Mouse (Mus musculus) right cerebral cortex, postnatal 10 days (tissue): Measurements from ENCODE around the gene Hist2h3b.
"Not testable (repeated sequence)": the region's sequence is repeated elsewhere in the genome, so short reads cannot be mapped to it uniquely, and the experiment has no call there.

Experiments
- DNase-seq, 2 experiments: peaks; one replicate each; pipeline ENCODE4 v3.0.0; 2021; ENCODE audit warnings: low spot score in 2 of 2

Hist2h3b gene

GRCm38 (mm10) chr3:96238954-96239793, 29.3 kb upstream of the Hist2h3b start, which contains the start of gene Hist2h3c2:
Gene Hist2h3c2, minus strand, starts transcription at chr3:96239127.
- DNase-seq, result peak in 1 of 2 experiments; percentile 40

- DNase-seq, result peak; percentile 97
Measured at GRCm38 (mm10) chr3:96239949-96240798, 28.3 kb upstream of the Hist2h3b start, which contains the start of gene Hist2h2aa2. Gene Hist2h2aa2, minus strand, starts transcription at chr3:96240276.

- no peak for DNase-seq
Measured at GRCm38 (mm10) chr3:96240799-96241197, 27.7 kb upstream of the Hist2h3b start.

GRCm38 (mm10) chr3:96243921-96244572, 24.4 kb upstream of the Hist2h3b start:
- DNase-seq, result no peak

- DNase-seq, result peak; percentile 88 to 92
Measured at GRCm38 (mm10) chr3:96245003-96245886, 23.2 kb upstream of the Hist2h3b start, which contains the start of gene Hist2h2aa1. Gene Hist2h2aa1, plus strand, starts transcription at chr3:96245497.

- not testable (repeated sequence) for DNase-seq
Measured at GRCm38 (mm10) chr3:96246018-96246417, 22.4 kb upstream of the Hist2h3b start.

- not testable (repeated sequence) for DNase-seq
Measured at GRCm38 (mm10) chr3:96246427-96246856, 22.0 kb upstream of the Hist2h3b start, which contains the start of gene Hist2h3c1. Gene Hist2h3c1, plus strand, starts transcription at chr3:96246685.

- DNase-seq, result no peak
Measured at GRCm38 (mm10) chr3:96247356-96248140, 20.9 kb upstream of the Hist2h3b start.

- DNase-seq, result no peak
Measured at GRCm38 (mm10) chr3:96248141-96249033, 20.1 kb upstream of the Hist2h3b start.

- DNase-seq, result no peak
Measured at GRCm38 (mm10) chr3:96249034-96249345, 19.5 kb upstream of the Hist2h3b start.

GRCm38 (mm10) chr3:96250890-96251289, 17.6 kb upstream of the Hist2h3b start:
- DNase-seq, result no peak

GRCm38 (mm10) chr3:96251787-96252186, 16.7 kb upstream of the Hist2h3b start:
- DNase-seq, result no peak

GRCm38 (mm10) chr3:96254683-96255355, 13.6 kb upstream of the Hist2h3b start:
- DNase-seq, result peak in 1 of 2 experiments; percentile 52

GRCm38 (mm10) chr3:96255926-96256593, 12.4 kb upstream of the Hist2h3b start:
- no peak for DNase-seq

- DNase-seq, result no peak
Measured at GRCm38 (mm10) chr3:96257190-96257589, 11.3 kb upstream of the Hist2h3b start.

GRCm38 (mm10) chr3:96260220-96260619, 8.2 kb upstream of the Hist2h3b start:
- no peak for DNase-seq

GRCm38 (mm10) chr3:96261623-96262022, 6.8 kb upstream of the Hist2h3b start:
- no peak for DNase-seq
